Mouse (Mus musculus) G1E (cell line): ENCODE results near the gene Anxa4. TPM values are rescaled to one million over a fixed set of nuclear protein-coding genes. Genes with fewer than 3 reads are reported as not detected.

Source experiments
- ATAC-seq: 2 replicates; pipeline ENCODE4 v1.8.0; 2016; ENCODE audit warnings: mild to moderate bottlenecking; ENCODE audit not compliant: insufficient number of reproducible peaks, poor library complexity, low FRiP score, severe bottlenecking; ENCODE audit errors: extremely low read depth
- DNase-seq: peaks from one replicate; pipeline ENCODE4 v3.0.0; 2012; ENCODE audit warnings: low spot score
- H3K27me3 ChIP-seq: 2 replicates; pipeline ENCODE4 v1.6.1; 2012; ENCODE audit warnings: mild to moderate bottlenecking, low read length, inconsistent platforms; ENCODE audit not compliant: insufficient read depth
- H3K36me3 ChIP-seq: replicated peaks from 2 replicates; pipeline ENCODE3; 2012; ENCODE audit warnings: mild to moderate bottlenecking, inconsistent platforms
- H3K4me1 ChIP-seq: 2 replicates; pipeline ENCODE4 v1.6.1; 2012; ENCODE audit warnings: low read depth, low read length, inconsistent platforms, mixed read lengths; ENCODE audit not compliant: insufficient read depth
- H3K4me3 ChIP-seq: 2 replicates; pipeline ENCODE4 v1.5.1; 2012; ENCODE audit warnings: low read depth, mild to moderate bottlenecking, inconsistent platforms, low read length, moderate library complexity, mixed read lengths
- H3K9me3 ChIP-seq: replicated peaks from 2 replicates; pipeline ENCODE4 v1.6.1; 2012; ENCODE audit warnings: inconsistent platforms
- CTCF ChIP-seq: IDR thresholded peaks from 2 replicates; pipeline ENCODE4 v1.5.1; 2012; ENCODE audit warnings: low read depth, low read length, inconsistent platforms, mixed read lengths
- GATA1 ChIP-seq: IDR thresholded peaks from 2 replicates; pipeline ENCODE4 v1.6.1; 2012; ENCODE audit warnings: borderline replicate concordance, low read length, inconsistent platforms, mixed read lengths
- GATA2 ChIP-seq: IDR thresholded peaks from 2 replicates; pipeline ENCODE4 v1.6.1; 2012; ENCODE audit warnings: low read depth, low read length, inconsistent platforms, borderline replicate concordance
- POLR2AphosphoS5 ChIP-seq: IDR thresholded peaks from 2 replicates; pipeline ENCODE4 v1.6.1; 2012; ENCODE audit warnings: low read depth, low read length, inconsistent platforms; ENCODE audit not compliant: insufficient replicate concordance
- TAL1 ChIP-seq: conservative IDR thresholded peaks from 2 replicates; pipeline ENCODE4 v1.6.1; 2012; ENCODE audit warnings: low read depth, low read length, inconsistent platforms, mixed read lengths
- polyA plus RNA-seq: library from polyadenylated mRNA; stranded (reverse); fragments of >175 nt; gene quantifications from 2 replicates; pipeline ENCODE4 v1.2.3, GENCODE M21; 2012
- total RNA-seq, 2 experiments: library from RNA; stranded (forward) in 1 of 2; stranded (reverse) in 1 of 2; fragments of 200-1000 nt in 1 of 2; fragments of >200 nt in 1 of 2; fragmentation: Nextera tagmentation in 1 of 2; gene quantifications; 2 replicates each; pipeline ENCODE4 v1.2.3; 2014 to 2017

The Anxa4 gene
- total and polyA plus RNA-seq, 3 experiments: 1.0 to 15.6 (median 3.5) TPM

GRCm38 (mm10) chr6:86733183-86733876 lies 60.1 kb downstream of the Anxa4 start, which contains the start of gene Gmcl1:
TSS of gene Gmcl1 (minus strand) at chr6:86733383.
- no peaks in the 10 kb centered on the region for H3K9me3 ChIP-seq
- TF ChIP-seq TAL1: no peak
- TF ChIP-seq POLR2AphosphoS5: no peak
- no peak for TF ChIP-seq GATA1
- TF ChIP-seq CTCF: no peak
- TF ChIP-seq GATA2: no peak
- peak; percentile 72 for ATAC-seq

GRCm38 (mm10) chr6:86732276-86733173 lies 60.9 kb downstream of the Anxa4 start:
- no peak for TF ChIP-seq POLR2AphosphoS5
- TF ChIP-seq GATA2: no peak
- TF ChIP-seq CTCF: no peak
- TF ChIP-seq TAL1: no peak
- no peak for TF ChIP-seq GATA1
- peaks cover 3% of the 10 kb centered on the region for H3K36me3 ChIP-seq
- ATAC-seq: no peak
- no peaks in the 10 kb centered on the region for H3K9me3 ChIP-seq
- H3K4me3 ChIP-seq: peak overlapping the region; percentile 90
- peaks cover 36% of the 10 kb centered on the region for H3K4me1 ChIP-seq
- no peaks in the 10 kb centered on the region for H3K27me3 ChIP-seq
- DNase-seq: peak; percentile 42

More at GRCm38 (mm10) chr6:86733183-86733876, 60.1 kb downstream of the Anxa4 start, which contains the start of gene Gmcl1:
- H3K36me3 ChIP-seq: peaks cover 2% of the 10 kb centered on the region
- peak; percentile 93 for DNase-seq
- H3K4me3 ChIP-seq: peak within 1 kb of the TSS; percentile 90
- H3K4me1 ChIP-seq: peaks cover 36% of the 10 kb centered on the region
- H3K27me3 ChIP-seq: no peaks in the 10 kb centered on the region

GRCm38 (mm10) chr6:86728711-86729110 lies 64.7 kb downstream of the Anxa4 start:
- Histone ChIP-seq H3K4me3 (no peak overlapping the region), H3K36me3 (peaks cover 20% of the 10 kb centered on the region), H3K9me3 (no peaks in the 10 kb centered on the region), H3K4me1 (peaks cover 10% of the 10 kb centered on the region), H3K27me3 (no peaks in the 10 kb centered on the region)
- no peak for TF ChIP-seq TAL1
- no peak for TF ChIP-seq CTCF
- TF ChIP-seq GATA2: no peak
- no peak for TF ChIP-seq GATA1
- no peak for TF ChIP-seq POLR2AphosphoS5
- no peak for DNase-seq
- ATAC-seq: no peak

- no peak for TF ChIP-seq TAL1
- no peak for TF ChIP-seq GATA1
- TF ChIP-seq POLR2AphosphoS5: no peak
- no peak for TF ChIP-seq GATA2
- no peak for TF ChIP-seq CTCF
- Histone ChIP-seq H3K9me3 (no peaks in the 10 kb centered on the region), H3K36me3 (peaks cover 55% of the 10 kb centered on the region), H3K4me1 (no peaks in the 10 kb centered on the region), H3K4me3 (no peak overlapping the region), H3K27me3 (no peaks in the 10 kb centered on the region)
- ATAC-seq: no peak
- DNase-seq: no peak
These were observed 71.4 kb downstream of the Anxa4 start for GRCm38 (mm10) chr6:86721977-86722376.

GRCm38 (mm10) chr6:86708072-86708774 lies 85.2 kb downstream of the Anxa4 start:
- DNase-seq (no peak), ATAC-seq (no peak)
- peaks cover 62% of the 10 kb centered on the region for H3K36me3 ChIP-seq
- no peak overlapping the region for H3K4me3 ChIP-seq
- TF ChIP-seq POLR2AphosphoS5 (no peak), GATA2 (no peak), TAL1 (no peak), CTCF (no peak), GATA1 (no peak)
- no peaks in the 10 kb centered on the region for H3K4me1 ChIP-seq
- H3K27me3 ChIP-seq: no peaks in the 10 kb centered on the region
- H3K9me3 ChIP-seq: no peaks in the 10 kb centered on the region
